ENCODE assay signal across 8 mouse cellular contexts in the genomic region with DNA sequence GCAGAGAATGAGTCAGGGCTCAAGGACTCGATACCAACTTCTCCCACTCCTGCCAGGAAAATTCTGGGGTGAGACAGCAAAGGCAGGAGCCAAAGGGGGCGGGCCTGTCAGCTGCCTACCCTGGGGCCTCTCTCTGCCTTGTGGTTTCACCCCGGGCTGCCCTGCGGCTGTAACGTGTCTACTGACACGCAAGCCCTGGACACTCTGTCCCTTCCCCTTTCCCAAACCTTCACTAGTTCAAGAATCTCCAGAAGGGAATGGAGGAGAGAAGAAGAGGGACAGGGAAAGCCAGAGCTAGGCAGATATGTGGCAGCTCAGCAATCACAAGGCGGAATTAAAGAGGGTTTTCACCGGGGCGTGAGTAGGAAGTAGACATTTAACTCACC. TPM values are rescaled to one million over a fixed set of nuclear protein-coding genes. Genes with fewer than 3 reads are reported as not detected.
A peak's percentile ranks its signal among the peaks of the same experiment; 100 is the strongest.
DNase-seq lines count a peak whose midpoint lies in the region; ATAC-seq and TF ChIP-seq lines count a peak whose summit lies in the region.

No protein-coding gene starts in this region.

- H3K36me3 ChIP-seq in forebrain, embryonic 12.5 days (replicated peaks) = no peaks in the 10 kb centered on the region

- peak overlapping the region; percentile 74 for H3K4me3 ChIP-seq in bone marrow, adult 2 months (replicated peaks; ENCODE audit: control insufficient read depth, low read depth, low read length)
- peak overlapping the region; percentile 42 for H3K4me3 ChIP-seq in forebrain, embryonic 12.5 days (replicated peaks)

- peak overlapping the region; percentile 55 for H3K9ac ChIP-seq in forebrain, embryonic 12.5 days

- TF ChIP-seq POLR2A in bone marrow, adult 2 months (IDR thresholded peaks at IDR 0.05; ENCODE audit: borderline replicate concordance, control insufficient read depth, low read depth, low read length) = no peak

- DNase-seq in frontal cortex, postnatal 14 days (ENCODE audit: low spot score in 2 of 2) = no peak
- DNase-seq in heart, postnatal 36 days = peak; percentile 71 to 82
- peak; percentile 31 to 61 for DNase-seq in layer of hippocampus, adult 18-20 months (ENCODE audit: low spot score in 2 of 2)
- peak; percentile 88 for DNase-seq in lung, postnatal 25 days (ENCODE audit: low spot score)
- DNase-seq in skeletal muscle tissue, adult 2 months (ENCODE audit: low read depth, low spot score) = peak; percentile 81

- H3K27ac ChIP-seq in bone marrow, adult 2 months (ENCODE audit: control insufficient read depth, insufficient read depth, low read depth, low read length, poor library complexity) = peak overlapping the region; percentile 89
- no peak overlapping the region for H3K27ac ChIP-seq in forebrain, embryonic 12.5 days

- ATAC-seq in frontal cortex, adult (ENCODE audit: low TSS enrichment) = peak; percentile 36; the same call in 1 of the 2 replicates
- ATAC-seq in forebrain, embryonic 12.5 days (ENCODE audit: low FRiP score) = no peak

- peaks cover 10% of the 10 kb centered on the region for H3K27me3 ChIP-seq in forebrain, embryonic 12.5 days

- H3K4me1 ChIP-seq in bone marrow, adult 2 months (ENCODE audit: control insufficient read depth, insufficient read depth, low read length) = no peaks in the 10 kb centered on the region
- H3K4me1 ChIP-seq in forebrain, embryonic 12.5 days = peaks cover 22% of the 10 kb centered on the region

- WGBS in bone marrow, adult 2 months = under 1% methylated on average over 9 of the region's 9 CpGs
- 5% methylated on average over 9 of the region's 9 CpGs for WGBS in forebrain, embryonic 12.5 days

- peak overlapping the region; percentile 70 for H3K4me2 ChIP-seq in forebrain, embryonic 12.5 days

- intact Hi-C loops in heart, postnatal 36 days (cut with DNase I) = no loop called here

- no peak for TF ChIP-seq CTCF in bone marrow, adult 2 months (IDR thresholded peaks at IDR 0.05; ENCODE audit: control insufficient read depth, insufficient read depth, low read length)

- no peaks in the 10 kb centered on the region for H3K9me3 ChIP-seq in forebrain, embryonic 12.5 days

RNA-seq across cellular contexts. Expression of a gene that starts 6.1 kb away (rescaled TPM):
- polyA plus RNA-seq in bone marrow, adult 2 months (2011; ENCODE audit: insufficient read depth, insufficient read length, low replicate concordance, missing spikeins) = 7.8 and 16.9 TPM in 2 replicates
- 51.3 and 53.3 TPM in 2 replicates for polyA plus RNA-seq in forebrain, embryonic 12.5 days (2016; fragmentation: Nextera tagmentation; extraction: Ambion mirVana)
- 10 to 100 TPM; 55.3 to 65.3 TPM for total RNA-seq in heart, postnatal 36 days (2021)
- total RNA-seq in layer of hippocampus, adult 18-20 months (2021) = 10 to 100 TPM; 27.7 to 30.6 TPM

RNA-seq across cellular contexts. Expression of a gene that starts 29.0 kb away (rescaled TPM):
- polyA plus RNA-seq in bone marrow, adult 2 months (2011; ENCODE audit: insufficient read depth, insufficient read length, low replicate concordance, missing spikeins) = 15.1 and 41.8 TPM in 2 replicates
- 138 and 146 TPM in 2 replicates for polyA plus RNA-seq in forebrain, embryonic 12.5 days (2016; fragmentation: Nextera tagmentation; extraction: Ambion mirVana)
- 10 to 100 TPM; 79.6 to 87.6 TPM for total RNA-seq in heart, postnatal 36 days (2021)
- total RNA-seq in layer of hippocampus, adult 18-20 months (2021) = 100 to 1,000 TPM; 135 to 145 TPM

RNA-seq across cellular contexts. Expression of a gene that starts 42.4 kb away (rescaled TPM):
- not detected in 2 replicates for polyA plus RNA-seq in bone marrow, adult 2 months (2011; ENCODE audit: insufficient read depth, insufficient read length, low replicate concordance, missing spikeins)
- polyA plus RNA-seq in forebrain, embryonic 12.5 days (2016; fragmentation: Nextera tagmentation; extraction: Ambion mirVana) = 0.11 and 0.22 TPM in 2 replicates
- total RNA-seq in heart, postnatal 36 days (2021) = under 1 TPM; 0.08 to 0.11 TPM
- under 1 TPM; 0.13 to 0.40 TPM for total RNA-seq in layer of hippocampus, adult 18-20 months (2021)

RNA-seq across cellular contexts. Expression of a gene that starts 52.9 kb away (rescaled TPM):
- polyA plus RNA-seq in bone marrow, adult 2 months (2011; ENCODE audit: insufficient read depth, insufficient read length, low replicate concordance, missing spikeins) = 4.3 and 5.2 TPM in 2 replicates
- 7.9 and 8.0 TPM in 2 replicates for polyA plus RNA-seq in forebrain, embryonic 12.5 days (2016; fragmentation: Nextera tagmentation; extraction: Ambion mirVana)
- total RNA-seq in heart, postnatal 36 days (2021) = 10 to 100 TPM; 18.3 to 19.6 TPM
- 10 to 100 TPM; 81.5 to 85.4 TPM for total RNA-seq in layer of hippocampus, adult 18-20 months (2021)

Comparison
In these comparisons a context has a peak if more than half of its experiments do, and no peak if none do; other contexts are left out.
1. DNase-seq: peak in heart, postnatal 36 days (2 of 2), layer of hippocampus, adult 18-20 months (2 of 2), lung, postnatal 25 days (single experiment) and skeletal muscle tissue, adult 2 months (single experiment); none in frontal cortex, postnatal 14 days (0 of 2).